Mouse (Mus musculus): ENCODE results near the gene Snx4. TPM values are rescaled to one million over a fixed set of nuclear protein-coding genes. Genes with fewer than 3 reads are reported as not detected.

Gene Snx4
- polyA plus RNA-seq, 1 experiment from 2014 or later = 81.0 TPM

DNA sequence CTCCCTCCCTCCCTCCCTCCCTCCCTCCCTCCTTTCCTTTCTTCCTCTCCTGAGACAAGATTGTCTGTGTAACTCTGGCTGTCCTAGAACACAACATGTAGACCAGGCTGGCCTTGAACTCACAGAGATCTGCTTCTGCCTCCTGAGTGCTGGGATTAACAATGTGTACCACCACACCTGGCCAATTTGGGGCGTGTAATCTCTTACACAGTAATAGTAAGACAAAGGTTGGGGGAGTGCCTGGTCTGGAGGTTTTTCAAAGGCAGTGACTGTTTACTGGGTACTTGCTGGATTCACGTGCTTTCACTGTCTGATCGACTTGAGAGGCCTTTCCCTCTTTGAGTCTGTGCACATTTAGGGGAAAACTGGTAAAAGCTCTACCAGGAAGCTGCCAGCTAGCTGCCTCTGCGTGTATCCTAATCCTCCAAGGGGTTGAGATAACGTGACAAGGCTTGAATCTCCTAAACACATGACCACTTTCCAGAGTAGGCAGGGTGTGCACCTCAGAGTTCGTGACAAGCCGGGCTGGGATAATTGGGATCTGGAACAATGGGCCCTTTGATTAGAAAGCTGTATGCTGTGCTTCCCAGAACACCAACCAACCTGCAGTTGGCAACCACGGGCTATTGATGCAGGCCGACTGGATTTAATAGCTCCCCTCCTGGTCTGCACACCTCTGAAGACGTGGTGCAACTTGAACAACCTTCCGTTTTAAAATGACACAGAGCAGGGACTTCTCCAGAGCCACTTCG is 74.6 kb downstream of the Snx4 start:
- H3K27ac ChIP-seq = 0 out of 2 replicates have a peak overlapping the region, but pooled peaks have one; percentile 46
- H3K4me1 ChIP-seq = peaks cover 14% of the 10 kb centered on the region; the same call in 1 of the 2 replicates
- no peaks in the 10 kb centered on the region for H3K27me3 ChIP-seq
- no peaks in the 10 kb centered on the region for H3K36me3 ChIP-seq
- 28% methylated on average over 12 of the region's 12 CpGs for WGBS
- no peak overlapping the region for H3K4me3 ChIP-seq
- H3K9me3 ChIP-seq = no peaks in the 10 kb centered on the region
- ATAC-seq (ENCODE audit: insufficient number of reproducible peaks, insufficient read depth, low FRiP score, low TSS enrichment) = peak; percentile 56; the same call in 1 of the 2 replicates
- H3K4me2 ChIP-seq (replicated peaks) = no peak overlapping the region
- no peak overlapping the region for H3K9ac ChIP-seq

DNA sequence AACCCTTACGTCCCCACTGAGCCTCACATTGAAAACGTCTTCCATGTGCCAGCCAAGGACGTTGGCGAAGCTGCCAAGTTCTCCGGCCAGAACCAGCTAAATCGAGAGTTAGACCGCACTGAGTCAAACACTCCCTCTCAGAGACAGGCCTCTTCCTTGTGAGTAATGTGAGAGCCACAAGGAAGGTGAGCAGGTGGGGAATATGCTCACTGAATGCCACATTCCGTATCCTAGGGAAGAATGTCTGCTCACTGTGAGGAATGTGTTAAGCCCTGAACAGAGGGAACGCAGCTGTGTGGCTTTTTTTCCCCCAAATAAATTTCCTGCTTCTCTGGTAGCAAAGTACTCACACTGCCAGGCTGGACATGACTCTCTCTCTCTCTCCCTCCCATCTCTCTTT is 75.3 kb downstream of the Snx4 start:
- Histone ChIP-seq H3K27me3 (no peaks in the 10 kb centered on the region), H3K4me1 (peaks cover 13% of the 10 kb centered on the region; the same call in 1 of the 2 replicates), H3K9ac (no peak overlapping the region), H3K4me2 (replicated peaks) (no peak overlapping the region), H3K27ac (0 out of 2 replicates have a peak overlapping the region, but pooled peaks have one; percentile 46), H3K4me3 (no peak overlapping the region), H3K9me3 (no peaks in the 10 kb centered on the region), H3K36me3 (no peaks in the 10 kb centered on the region)
- 60% methylated on average over 9 of the region's 9 CpGs for WGBS
- ATAC-seq (ENCODE audit: insufficient number of reproducible peaks, insufficient read depth, low FRiP score, low TSS enrichment) = no peak

DNA sequence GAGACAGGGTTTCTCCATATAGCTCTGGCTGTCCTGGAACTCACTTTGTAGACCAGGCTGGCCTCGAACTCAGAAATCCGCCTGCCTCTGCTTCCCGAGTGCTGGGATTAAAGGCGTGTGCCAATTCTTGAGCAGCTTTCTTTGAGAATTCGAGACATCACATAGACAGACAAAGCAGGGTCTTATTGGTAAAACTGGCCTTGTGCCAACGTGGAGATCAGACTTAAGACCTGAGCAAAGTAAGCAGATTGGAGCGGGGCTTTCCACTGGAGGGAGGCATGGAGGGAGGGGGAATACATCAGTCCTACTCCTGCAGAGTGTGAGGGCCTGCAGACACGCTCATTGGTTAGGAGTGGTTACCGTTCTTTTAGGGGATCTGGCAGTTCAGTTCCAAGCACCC is 75.9 kb downstream of the Snx4 start:
- no peaks in the 10 kb centered on the region for H3K9me3 ChIP-seq
- H3K9ac ChIP-seq = no peak overlapping the region
- H3K27me3 ChIP-seq = no peaks in the 10 kb centered on the region
- ATAC-seq (ENCODE audit: insufficient number of reproducible peaks, insufficient read depth, low FRiP score, low TSS enrichment) = no peak
- no peaks in the 10 kb centered on the region for H3K36me3 ChIP-seq
- H3K4me1 ChIP-seq = peaks cover 10% of the 10 kb centered on the region; the same call in 1 of the 2 replicates
- no peak overlapping the region for H3K27ac ChIP-seq
- no peak overlapping the region for H3K4me3 ChIP-seq
- no peak overlapping the region for H3K4me2 ChIP-seq (replicated peaks)
- WGBS = 78% methylated on average over 9 of the region's 9 CpGs

DNA sequence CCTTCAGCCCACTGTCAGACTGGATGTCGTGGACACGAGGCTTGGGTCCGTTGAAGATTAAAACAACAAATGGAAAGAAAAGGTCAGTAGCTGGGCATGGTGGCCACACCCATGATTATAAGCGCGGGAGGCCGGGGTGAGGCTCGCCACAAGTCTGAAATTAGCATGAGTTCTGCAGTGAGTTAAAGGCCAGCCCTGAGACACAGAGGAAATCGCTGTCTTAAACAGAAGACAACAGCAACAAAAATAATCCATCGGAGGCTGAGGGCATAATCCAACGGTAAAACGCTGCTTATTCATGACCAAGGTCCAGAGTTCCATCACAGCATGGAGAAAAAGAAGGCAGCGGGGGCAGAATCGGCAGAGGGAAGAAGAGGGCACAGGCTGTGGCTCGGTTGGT is 81.8 kb downstream of the Snx4 start:
- Histone ChIP-seq H3K4me1 (peaks cover 7% of the 10 kb centered on the region; the same call in 1 of the 2 replicates), H3K27me3 (no peaks in the 10 kb centered on the region), H3K9me3 (no peaks in the 10 kb centered on the region), H3K4me2 (replicated peaks) (no peak overlapping the region), H3K9ac (no peak overlapping the region), H3K36me3 (no peaks in the 10 kb centered on the region), H3K27ac (no peak overlapping the region), H3K4me3 (no peak overlapping the region)
- 80% methylated on average over 14 of the region's 14 CpGs for WGBS
- no peak for ATAC-seq (ENCODE audit: insufficient number of reproducible peaks, insufficient read depth, low FRiP score, low TSS enrichment)

DNA sequence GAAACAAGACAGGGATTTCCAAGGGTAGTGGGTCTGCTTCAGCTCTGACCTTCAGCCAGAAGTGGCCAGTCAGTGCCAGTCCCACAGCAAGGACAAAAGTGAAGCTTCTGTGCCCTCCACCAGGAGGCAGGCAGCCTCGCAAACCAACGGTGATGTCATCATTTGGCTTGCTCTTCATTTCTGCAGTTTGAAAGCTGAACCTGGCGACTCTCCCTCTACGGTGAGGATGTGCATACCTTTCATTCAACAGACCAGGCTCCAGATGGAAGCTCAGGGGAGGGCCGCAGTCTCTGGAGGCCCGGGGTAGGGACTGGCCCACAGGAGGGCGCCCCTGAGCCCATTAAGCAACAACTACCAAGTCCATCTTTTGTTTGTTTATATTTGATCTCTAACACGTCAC is 85.9 kb downstream of the Snx4 start:
- Histone ChIP-seq H3K4me2 (replicated peaks) (no peak overlapping the region), H3K36me3 (no peaks in the 10 kb centered on the region), H3K27me3 (no peaks in the 10 kb centered on the region), H3K4me1 (peaks cover 7% of the 10 kb centered on the region; the same call in 1 of the 2 replicates), H3K27ac (no peak overlapping the region), H3K9me3 (no peaks in the 10 kb centered on the region), H3K9ac (no peak overlapping the region; the same call in 1 of the 2 replicates), H3K4me3 (no peak overlapping the region)
- WGBS = 10% methylated on average over 8 of the region's 8 CpGs
- no peak for ATAC-seq (ENCODE audit: insufficient number of reproducible peaks, insufficient read depth, low FRiP score, low TSS enrichment)

DNA sequence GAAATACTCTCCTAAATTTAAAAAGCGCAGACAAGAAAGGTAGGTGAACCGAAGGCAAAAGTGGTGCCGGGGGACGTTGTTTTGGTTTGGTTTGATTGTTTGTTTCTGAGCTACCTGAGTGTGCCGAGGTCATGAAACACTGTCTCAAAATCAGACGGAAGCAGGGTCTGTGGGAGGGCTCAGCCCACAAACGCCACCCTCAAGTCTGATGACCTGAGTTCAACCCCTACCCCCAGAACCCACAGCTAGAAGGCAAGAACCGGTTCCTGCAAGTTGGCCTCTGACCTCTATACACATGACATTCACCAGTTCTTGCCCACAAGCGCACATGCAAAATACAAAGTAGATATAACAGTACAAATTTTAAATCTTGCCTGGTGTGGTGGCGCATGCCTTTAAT is 86.4 kb downstream of the Snx4 start:
- no peak overlapping the region for H3K9ac ChIP-seq
- no peaks in the 10 kb centered on the region for H3K27me3 ChIP-seq
- no peak overlapping the region for H3K4me2 ChIP-seq (replicated peaks)
- H3K36me3 ChIP-seq = no peaks in the 10 kb centered on the region
- H3K9me3 ChIP-seq = no peaks in the 10 kb centered on the region
- H3K4me3 ChIP-seq = no peak overlapping the region
- H3K27ac ChIP-seq = no peak overlapping the region
- no peak for ATAC-seq (ENCODE audit: insufficient number of reproducible peaks, insufficient read depth, low FRiP score, low TSS enrichment)
- H3K4me1 ChIP-seq = peaks cover 7% of the 10 kb centered on the region; the same call in 1 of the 2 replicates
- WGBS = 75% methylated on average over 10 of the region's 10 CpGs

DNA sequence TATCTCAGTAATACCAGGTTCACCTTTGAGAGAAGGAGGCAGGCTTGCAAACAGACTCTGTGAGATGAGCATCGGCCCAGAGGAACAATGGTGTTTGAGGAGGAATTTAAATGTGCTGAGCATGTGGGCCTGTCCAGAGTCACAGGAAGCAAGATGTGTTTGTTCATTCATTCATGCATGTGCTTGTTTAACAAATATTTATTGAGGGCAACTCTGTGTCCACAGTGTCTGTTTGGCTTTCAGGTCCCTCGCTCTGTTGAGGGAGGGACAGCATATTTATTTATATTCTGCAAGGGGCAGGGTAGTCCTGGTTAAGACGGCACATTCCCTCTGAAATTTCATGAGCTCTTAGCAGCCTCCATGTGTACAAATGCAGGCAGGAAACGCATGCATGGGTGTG is 87.2 kb downstream of the Snx4 start:
- Histone ChIP-seq H3K9me3 (no peaks in the 10 kb centered on the region), H3K4me1 (peaks cover 7% of the 10 kb centered on the region; the same call in 1 of the 2 replicates), H3K27me3 (no peaks in the 10 kb centered on the region), H3K27ac (no peak overlapping the region), H3K9ac (no peak overlapping the region), H3K4me3 (no peak overlapping the region), H3K4me2 (replicated peaks) (no peak overlapping the region), H3K36me3 (no peaks in the 10 kb centered on the region)
- no peak for ATAC-seq (ENCODE audit: insufficient number of reproducible peaks, insufficient read depth, low FRiP score, low TSS enrichment)
- 67% methylated on average over 4 of the region's 4 CpGs for WGBS

DNA sequence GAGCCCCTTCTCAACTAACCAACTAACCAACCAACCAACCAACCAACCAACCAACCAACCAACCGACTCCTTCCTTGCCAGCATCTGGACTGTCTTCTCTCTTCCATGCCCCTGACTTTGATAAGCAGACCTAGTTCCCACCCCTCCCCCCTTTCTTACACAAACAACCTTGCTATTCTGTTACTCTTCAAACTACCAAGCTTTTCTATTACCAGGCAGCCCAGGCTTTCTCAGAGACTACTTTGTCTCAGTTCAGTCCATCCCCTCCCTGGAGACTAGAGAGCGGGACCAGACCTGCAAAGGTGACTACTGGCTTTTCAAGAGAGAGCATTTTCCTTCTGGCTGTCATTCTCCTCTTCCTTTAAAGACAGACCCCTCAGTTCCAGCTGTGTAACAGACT is 88.2 kb downstream of the Snx4 start:
- no peak overlapping the region for H3K9ac ChIP-seq
- no peak overlapping the region for H3K4me3 ChIP-seq
- WGBS = 81% methylated on average over 2 of the region's 2 CpGs
- H3K4me2 ChIP-seq (replicated peaks) = no peak overlapping the region
- no peaks in the 10 kb centered on the region for H3K27me3 ChIP-seq
- H3K4me1 ChIP-seq = peaks cover 11% of the 10 kb centered on the region; the same call in 1 of the 2 replicates
- no peak overlapping the region for H3K27ac ChIP-seq
- no peak for ATAC-seq (ENCODE audit: insufficient number of reproducible peaks, insufficient read depth, low FRiP score, low TSS enrichment)
- H3K36me3 ChIP-seq = no peaks in the 10 kb centered on the region
- H3K9me3 ChIP-seq = no peaks in the 10 kb centered on the region

DNA sequence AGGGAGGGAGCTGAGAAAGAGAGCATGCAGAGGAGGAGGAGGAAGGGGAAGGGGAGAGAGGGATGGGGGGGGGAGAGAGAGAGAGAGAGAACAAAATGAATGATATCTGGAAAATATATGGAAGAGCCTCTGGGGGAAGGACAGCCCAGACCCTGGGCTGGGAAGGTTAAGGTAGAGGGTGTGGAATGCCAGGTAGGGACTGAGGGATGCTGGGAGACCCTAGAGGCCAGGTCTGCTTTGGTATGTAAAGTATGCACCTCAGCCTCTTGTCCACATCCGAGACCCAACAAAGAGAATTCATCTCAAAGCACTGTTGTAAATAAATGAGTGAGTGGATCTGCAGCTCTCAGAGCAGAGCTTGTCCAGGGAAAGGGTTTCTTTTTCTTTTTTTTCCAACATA is 91.1 kb downstream of the Snx4 start:
- H3K27me3 ChIP-seq = no peaks in the 10 kb centered on the region
- no peaks in the 10 kb centered on the region for H3K9me3 ChIP-seq
- H3K27ac ChIP-seq = no peak overlapping the region
- no peaks in the 10 kb centered on the region for H3K36me3 ChIP-seq
- H3K4me2 ChIP-seq (replicated peaks) = no peak overlapping the region
- no peak overlapping the region for H3K4me3 ChIP-seq
- ATAC-seq (ENCODE audit: insufficient number of reproducible peaks, insufficient read depth, low FRiP score, low TSS enrichment) = no peak
- H3K9ac ChIP-seq = no peak overlapping the region
- peaks cover 14% of the 10 kb centered on the region; the same call in 1 of the 2 replicates for H3K4me1 ChIP-seq
- 67% methylated on average over 1 of the region's 1 CpGs for WGBS

DNA sequence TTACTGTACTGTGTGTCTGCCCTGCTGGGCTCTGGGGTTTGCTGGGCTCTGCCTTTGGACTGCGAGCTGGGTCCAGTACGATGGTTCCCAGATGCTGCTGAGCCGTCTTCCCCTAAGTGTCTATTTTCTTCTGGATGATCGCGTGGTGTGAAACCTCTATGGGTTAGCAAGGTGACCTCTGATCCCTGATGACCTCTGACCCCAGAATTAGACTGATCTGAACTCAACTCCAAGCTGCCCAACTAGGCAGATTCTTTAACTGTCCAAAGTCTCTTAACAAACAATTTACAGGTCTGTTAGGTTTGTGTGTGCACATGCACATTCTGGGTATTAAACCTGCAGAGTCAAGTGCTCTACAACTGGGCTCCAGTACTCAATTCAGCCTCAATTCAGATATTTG is 91.9 kb downstream of the Snx4 start:
- 41% methylated on average over 5 of the region's 5 CpGs for WGBS

DNA sequence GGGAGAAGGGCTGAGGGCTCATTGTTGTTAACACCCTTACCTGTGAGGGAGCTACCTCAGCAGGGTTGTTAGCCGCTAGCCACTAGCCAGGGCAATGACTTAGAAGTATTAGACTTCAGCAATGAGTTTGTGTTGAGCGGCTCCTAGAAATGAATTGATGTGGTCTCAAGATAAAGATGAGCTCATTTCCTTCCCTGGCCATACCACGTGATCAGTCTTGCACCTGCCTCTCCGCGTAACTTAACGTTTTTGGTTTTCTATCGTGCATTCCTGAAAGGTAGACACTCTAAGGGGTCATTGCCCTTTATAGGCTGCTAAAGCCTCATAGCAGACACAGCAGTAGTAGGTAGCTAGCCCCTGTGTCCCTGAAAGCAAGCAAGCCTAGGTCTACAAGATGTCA is 92.4 kb downstream of the Snx4 start:
- H3K9ac ChIP-seq = no peak overlapping the region
- H3K4me2 ChIP-seq (replicated peaks) = no peak overlapping the region
- no peak for ATAC-seq (ENCODE audit: insufficient number of reproducible peaks, insufficient read depth, low FRiP score, low TSS enrichment)
- H3K4me1 ChIP-seq = peaks cover 10% of the 10 kb centered on the region; the same call in 1 of the 2 replicates
- H3K36me3 ChIP-seq = no peaks in the 10 kb centered on the region
- no peaks in the 10 kb centered on the region for H3K27me3 ChIP-seq
- no peak overlapping the region for H3K27ac ChIP-seq
- no peaks in the 10 kb centered on the region for H3K9me3 ChIP-seq
- WGBS = 89% methylated on average over 7 of the region's 7 CpGs
- H3K4me3 ChIP-seq = no peak overlapping the region

More for the DNA sequence above, 91.9 kb downstream of the Snx4 start:
- no peak overlapping the region for H3K4me2 ChIP-seq (replicated peaks)
- H3K4me3 ChIP-seq = no peak overlapping the region
- no peaks in the 10 kb centered on the region for H3K9me3 ChIP-seq
- no peak overlapping the region for H3K27ac ChIP-seq
- H3K4me1 ChIP-seq = peaks cover 10% of the 10 kb centered on the region; the same call in 1 of the 2 replicates
- no peaks in the 10 kb centered on the region for H3K36me3 ChIP-seq
- H3K27me3 ChIP-seq = no peaks in the 10 kb centered on the region
- H3K9ac ChIP-seq = no peak overlapping the region
- no peak for ATAC-seq (ENCODE audit: insufficient number of reproducible peaks, insufficient read depth, low FRiP score, low TSS enrichment)

DNA sequence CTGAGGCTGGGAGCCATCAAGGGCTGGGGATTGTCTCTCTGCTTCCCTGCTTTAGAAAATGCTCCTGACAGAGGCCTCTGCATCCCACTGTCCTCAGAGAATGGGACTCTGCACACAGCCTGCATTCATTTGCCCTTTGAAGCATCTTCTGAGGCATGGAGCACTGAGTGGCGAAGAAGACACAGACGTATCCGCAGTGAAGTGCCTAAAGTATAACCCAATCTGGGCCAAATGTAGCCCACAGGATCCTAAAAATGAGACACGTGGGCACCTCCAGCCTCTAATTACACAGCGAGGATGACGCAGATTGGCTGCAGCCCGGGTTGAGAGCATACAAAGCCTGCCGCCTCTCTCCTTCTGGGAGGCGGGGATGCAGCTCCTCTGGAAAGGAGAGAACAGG is 93.1 kb downstream of the Snx4 start:
- no peak overlapping the region for H3K27ac ChIP-seq
- 48% methylated on average over 9 of the region's 9 CpGs for WGBS
- no peaks in the 10 kb centered on the region for H3K36me3 ChIP-seq
- no peak overlapping the region for H3K9ac ChIP-seq
- no peak overlapping the region for H3K4me3 ChIP-seq
- no peak for ATAC-seq (ENCODE audit: insufficient number of reproducible peaks, insufficient read depth, low FRiP score, low TSS enrichment)
- no peak overlapping the region for H3K4me2 ChIP-seq (replicated peaks)
- H3K27me3 ChIP-seq = no peaks in the 10 kb centered on the region
- H3K9me3 ChIP-seq = no peaks in the 10 kb centered on the region
- H3K4me1 ChIP-seq = peaks cover 10% of the 10 kb centered on the region; the same call in 1 of the 2 replicates
